Comparison of ENCODE assay signal across 8 mouse cellular contexts in the genomic region with DNA sequence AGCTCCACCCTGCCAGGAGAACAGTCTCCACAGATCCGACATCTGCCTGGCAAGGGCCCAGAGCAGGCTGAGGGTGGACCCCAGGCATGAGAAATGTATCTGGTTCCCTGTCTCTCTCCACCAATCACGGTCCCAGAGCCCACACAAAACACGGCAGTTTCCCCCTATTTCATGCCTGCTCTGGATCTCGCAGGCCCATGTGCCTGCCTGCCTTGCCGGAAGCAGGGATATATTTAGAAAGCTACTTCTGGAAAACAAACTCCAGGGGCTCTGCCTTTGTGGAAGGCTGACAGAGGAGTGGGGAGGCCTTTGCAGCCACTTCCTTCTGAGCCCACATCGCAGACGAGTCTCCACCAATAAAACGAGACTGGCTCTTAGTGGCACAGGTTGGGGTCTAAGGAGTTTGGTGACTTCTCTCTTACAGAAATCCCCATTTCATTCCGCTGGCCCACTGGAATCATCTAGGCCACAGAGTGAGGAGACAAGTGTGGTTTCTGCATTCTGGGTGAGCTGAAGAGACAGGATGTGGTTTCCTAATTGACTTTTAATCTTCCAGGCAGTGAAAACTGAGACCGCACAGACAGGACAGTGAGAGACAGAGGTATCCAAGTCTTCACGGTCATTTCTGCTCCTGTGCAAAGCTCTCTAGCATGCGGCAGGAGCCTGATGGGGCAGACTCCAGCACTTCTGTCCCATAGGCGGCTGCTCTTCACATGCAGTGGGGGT. TPM values are rescaled to one million over a fixed set of nuclear protein-coding genes. Genes with fewer than 3 reads are reported as not detected.
DNase-seq lines count a peak whose midpoint lies in the region; ATAC-seq and TF ChIP-seq lines count a peak whose summit lies in the region.

No protein-coding gene starts in this region.

- TF ChIP-seq POLR2A in MEL (IDR thresholded peaks at IDR 0.05; ENCODE audit: control insufficient read depth in 1 of 2, insufficient read depth in 1 of 2, low read depth in 1 of 2, low read length in 2 of 2, poor library complexity in 1 of 2), result peak in 1 of 2 experiments; percentile 42; a peak in 1 of 4 replicates

- WGBS in intestine, embryonic 16.5 days, result 43% methylated on average over 13 of the region's 13 CpGs

- no peak for TF ChIP-seq CTCF in MEL (IDR thresholded peaks at IDR 0.05 in 2 of 3, conservative IDR thresholded peaks at IDR 0.05 in 1 of 3; ENCODE audit: control insufficient read depth in 1 of 3, insufficient read depth in 1 of 3, low read depth in 2 of 3, low read length in 3 of 3, poor library complexity in 1 of 3, severe bottlenecking in 1 of 3)

- H3K27me3 ChIP-seq in MEL (ENCODE audit: control insufficient read depth in 1 of 2, insufficient read depth in 2 of 2, low read length in 2 of 2), result no peaks in the 10 kb centered on the region
- H3K27me3 ChIP-seq in intestine, embryonic 16.5 days (replicated peaks; ENCODE audit: control insufficient read depth, insufficient read depth, low read length), result no peaks in the 10 kb centered on the region

- peaks cover 0 to 40% of the 10 kb centered on the region in 2 experiments; a peak in 2 of 4 replicates for H3K36me3 ChIP-seq in MEL (ENCODE audit: control insufficient read depth in 1 of 2, insufficient read depth in 2 of 2, low read length in 2 of 2)
- no peaks in the 10 kb centered on the region for H3K36me3 ChIP-seq in intestine, embryonic 16.5 days (ENCODE audit: control insufficient read depth, insufficient read depth, low read length)

- peak; percentile 73 for ATAC-seq in intestine, embryonic 16.5 days
- ATAC-seq in erythroblast, adult 5-6 weeks (replicated peaks; ENCODE audit: low FRiP score, poor library complexity, severe bottlenecking), result no peak

- H3K79me2 ChIP-seq in MEL (ENCODE audit: control insufficient read depth, insufficient read depth, low read length, poor library complexity), result no peaks in the 10 kb centered on the region

- H3K4me1 ChIP-seq in MEL (ENCODE audit: control insufficient read depth in 1 of 2, insufficient read depth in 2 of 2, low read length in 2 of 2), result peaks cover 27 to 54% of the 10 kb centered on the region in 2 experiments
- H3K4me1 ChIP-seq in intestine, embryonic 16.5 days (ENCODE audit: control insufficient read depth, insufficient read depth, low read length), result peaks cover 10% of the 10 kb centered on the region

- H3K27ac ChIP-seq in MEL (ENCODE audit: control insufficient read depth, low read depth, low read length), result peak overlapping the region; percentile 85
- H3K27ac ChIP-seq in intestine, embryonic 16.5 days (ENCODE audit: low read length), result peak overlapping the region; percentile 46

- peak overlapping the region; percentile 22 to 34; a peak in 3 of 4 replicates for H3K4me3 ChIP-seq in MEL (ENCODE audit: control insufficient read depth in 1 of 2, insufficient read depth in 1 of 2, low read depth in 2 of 2, low read length in 2 of 2)
- no peak overlapping the region for H3K4me3 ChIP-seq in intestine, embryonic 16.5 days (ENCODE audit: low read length)

- intact Hi-C loops in left cerebral cortex, postnatal 36 days (cut with DNase I), result no loop called here

- H3K4me2 ChIP-seq in intestine, embryonic 16.5 days (ENCODE audit: low read depth, low read length), result no peak overlapping the region

- H3K9ac ChIP-seq in MEL (ENCODE audit: control insufficient read depth, low read depth, low read length, poor library complexity, severe bottlenecking), result peak overlapping the region; percentile 57
- H3K9ac ChIP-seq in intestine, embryonic 16.5 days (ENCODE audit: low read depth, low read length), result peak overlapping the region; percentile 26; the same call in 1 of the 2 replicates

- TF ChIP-seq EP300 in MEL (IDR thresholded peaks at IDR 0.05; ENCODE audit: low read depth in 1 of 2, low read length in 2 of 2), result peak; percentile 35 to 90

- no peak for TF ChIP-seq RAD21 in MEL (IDR thresholded peaks at IDR 0.05; ENCODE audit: low read depth, low read length)

- no peaks in the 10 kb centered on the region for H3K9me3 ChIP-seq in MEL (replicated peaks; ENCODE audit: insufficient read depth, low read length)
- no peaks in the 10 kb centered on the region for H3K9me3 ChIP-seq in intestine, embryonic 16.5 days (ENCODE audit: control insufficient read depth, low read length)

- DNase-seq in cerebellum, adult 11-12 months, result peak; percentile 44
- DNase-seq in cerebellum, adult 9-11 months, result no peak
- peak; percentile 89 for DNase-seq in MEL (ENCODE audit: low read depth, low spot score)
- DNase-seq in frontal cortex, adult 2 months (ENCODE audit: extremely low spot score in 1 of 2, low spot score in 1 of 2), result peak; percentile 62 to 77
- DNase-seq in left cerebral cortex, postnatal 36 days (ENCODE audit: low spot score in 2 of 2), result peak; percentile 72 to 73
- peak; percentile 67 for DNase-seq in naive thymus-derived CD4-positive, alpha-beta T cell, adult 2 months (ENCODE audit: low read depth)

TF ChIP-seq in MEL, 35 proteins besides CTCF, POLR2A, EP300 and RAD21:
- peak; percentile 92 for TF ChIP-seq TBP (IDR thresholded peaks at IDR 0.05; ENCODE audit: low read depth, low read length)
- TF ChIP-seq GABPA (IDR thresholded peaks at IDR 0.05; ENCODE audit: low read depth, low read length), result no peak
- TF ChIP-seq ELF1 (IDR thresholded peaks at IDR 0.05; ENCODE audit: low read depth, low read length), result 0 out of 2 replicates have a peak, but pooled peaks have one; percentile 31
- 0 out of 2 replicates have a peak, but pooled peaks have one; percentile 51 for TF ChIP-seq MYC (IDR thresholded peaks at IDR 0.05; ENCODE audit: low read depth, low read length)
- TF ChIP-seq KAT2A (conservative IDR thresholded peaks at IDR 0.05; ENCODE audit: low read depth, low read length), result no peak
- no peak for TF ChIP-seq SMC3 (IDR thresholded peaks at IDR 0.05; ENCODE audit: low read depth, low read length)
- TF ChIP-seq BHLHE40 (IDR thresholded peaks at IDR 0.05; ENCODE audit: borderline replicate concordance, low read depth, low read length), result peak; percentile 73; the same call in 1 of the 2 replicates
- TF ChIP-seq NRF1 (IDR thresholded peaks at IDR 0.05; ENCODE audit: insufficient read depth, low read depth, low read length, poor library complexity, severe bottlenecking), result no peak
- TF ChIP-seq CHD2 (IDR thresholded peaks at IDR 0.05; ENCODE audit: low read length), result no peak
- peak; percentile 42; the same call in 1 of the 2 replicates for TF ChIP-seq GATA1 (IDR thresholded peaks at IDR 0.05; ENCODE audit: low read depth, low read length)
- TF ChIP-seq MAX (IDR thresholded peaks at IDR 0.05; ENCODE audit: low read length), result peak; percentile 88
- peak; percentile 74 for TF ChIP-seq TCF12 (IDR thresholded peaks at IDR 0.05; ENCODE audit: low read depth, low read length)
- TF ChIP-seq MAFK (IDR thresholded peaks at IDR 0.05; ENCODE audit: borderline replicate concordance, low read depth, low read length), result no peak
- no peak for TF ChIP-seq POLR2AphosphoS5 (IDR thresholded peaks at IDR 0.05; ENCODE audit: borderline replicate concordance, low read depth, low read length)
- peak; percentile 43 for TF ChIP-seq RCOR1 (IDR thresholded peaks at IDR 0.05; ENCODE audit: low read depth, low read length)
- no peak for TF ChIP-seq JUND (IDR thresholded peaks at IDR 0.05; ENCODE audit: low read depth, low read length)
- TF ChIP-seq TAL1 (IDR thresholded peaks at IDR 0.05; ENCODE audit: low read length), result peak; percentile 47
- TF ChIP-seq NELFE (IDR thresholded peaks at IDR 0.05; ENCODE audit: low read depth, low read length), result peak; percentile 53
- no peak for TF ChIP-seq MYB (IDR thresholded peaks at IDR 0.05; ENCODE audit: low read depth, low read length)
- TF ChIP-seq CHD1 (IDR thresholded peaks at IDR 0.05; ENCODE audit: low read depth, low read length), result 0 out of 2 replicates have a peak, but pooled peaks have one; percentile 51
- TF ChIP-seq MEF2A (IDR thresholded peaks at IDR 0.05; ENCODE audit: extremely low read depth, insufficient replicate concordance, low read depth, low read length, poor library complexity, severe bottlenecking), result no peak
- TF ChIP-seq MAZ (IDR thresholded peaks at IDR 0.05; ENCODE audit: low read depth, low read length), result 0 out of 2 replicates have a peak, but pooled peaks have one; percentile 13
- TF ChIP-seq USF1 (IDR thresholded peaks at IDR 0.05; ENCODE audit: low read depth, low read length), result peak; percentile 70
- TF ChIP-seq USF2 (IDR thresholded peaks at IDR 0.05; ENCODE audit: borderline replicate concordance in 1 of 2, insufficient read depth in 1 of 2, low read depth in 1 of 2, low read length in 2 of 2), result no peak
- TF ChIP-seq E2F4 (IDR thresholded peaks at IDR 0.05; ENCODE audit: borderline replicate concordance, low read depth, low read length), result no peak
- TF ChIP-seq HCFC1 (IDR thresholded peaks at IDR 0.05; ENCODE audit: low read depth, low read length), result 0 out of 2 replicates have a peak, but pooled peaks have one; percentile 29
- peak; percentile 89; the same call in 1 of the 2 replicates for TF ChIP-seq UBTF (IDR thresholded peaks at IDR 0.05; ENCODE audit: borderline replicate concordance, insufficient read depth, low read depth, low read length)
- peak; percentile 62; the same call in 1 of the 2 replicates for TF ChIP-seq SIN3A (IDR thresholded peaks at IDR 0.05; ENCODE audit: low read length)
- TF ChIP-seq ZMIZ1 (IDR thresholded peaks at IDR 0.05; ENCODE audit: low read depth, low read length), result no peak
- no peak; the same call in 1 of the 2 replicates for TF ChIP-seq ETS1 (IDR thresholded peaks at IDR 0.05; ENCODE audit: low read depth, low read length)
- TF ChIP-seq POLR2AphosphoS2 (IDR thresholded peaks at IDR 0.05; ENCODE audit: low read length), result no peak
- TF ChIP-seq ZNF384 (IDR thresholded peaks at IDR 0.05; ENCODE audit: low read depth, low read length), result no peak
- peak; percentile 68 for TF ChIP-seq MXI1 (IDR thresholded peaks at IDR 0.05; ENCODE audit: low read depth, low read length)
- TF ChIP-seq ZKSCAN1 (IDR thresholded peaks at IDR 0.05; ENCODE audit: low read depth, low read length), result no peak
- no peak for TF ChIP-seq ZC3H11A (IDR thresholded peaks at IDR 0.05; ENCODE audit: low read depth, low read length)

RNA-seq across cellular contexts. Expression of gene A930018P22Rik, which starts 54.6 kb away (rescaled TPM):
- not detected in 2 replicates for total RNA-seq in MEL (2012; rRNA removed)
- polyA plus RNA-seq in MEL (2012; ENCODE audit: insufficient read depth in 1 of 2, insufficient read length in 2 of 2, low read depth in 1 of 2, low replicate concordance in 2 of 2, missing spikeins in 1 of 2), result not detected
- 0.12 and 0.27 TPM in 2 replicates for polyA plus RNA-seq in frontal cortex, adult 2 months (2012; rRNA removed)
- 0.16 and 0.28 TPM in 2 replicates for polyA plus RNA-seq in intestine, embryonic 16.5 days (2015; fragmentation: Nextera tagmentation; extraction: Ambion mirVana)
- not detected for total RNA-seq in left cerebral cortex, postnatal 36 days (2021)
- total RNA-seq in erythroblast, adult 5-6 weeks (2015; ENCODE audit: low replicate concordance), result not detected in 2 replicates
- total RNA-seq in erythroblast, adult 5-6 weeks (2017; ENCODE audit: low replicate concordance), result not detected in 2 replicates
